Mouse (Mus musculus) CH12.LX (cell line): ENCODE results near the gene Ids.

ENCODE experiments used
- CHD1 ChIP-seq: IDR thresholded peaks from 2 replicates; pipeline ENCODE4 v1.6.1; 2012; ENCODE audit warnings: low read depth, low read length, improper control_type of control experiment, inconsistent platforms
- CTCF ChIP-seq, 2 experiments: IDR thresholded peaks in 1 of 2; conservative IDR thresholded peaks in 1 of 2; 2 replicates each; pipeline ENCODE4 v1.5.1; 2011 to 2012; ENCODE audit warnings: low read depth in 2 of 2, low read length in 2 of 2, improper control_type of control experiment in 1 of 2, inconsistent platforms in 1 of 2, mild to moderate bottlenecking in 1 of 2, moderate library complexity in 1 of 2
- E2F4 ChIP-seq: IDR thresholded peaks from 2 replicates; pipeline ENCODE4 v1.6.1; 2011; ENCODE audit warnings: low read depth, low read length, improper control_type of control experiment; ENCODE audit not compliant: insufficient replicate concordance
- EP300 ChIP-seq: IDR thresholded peaks from 2 replicates; pipeline ENCODE4 v1.6.1; 2011; ENCODE audit warnings: low read length, improper control_type of control experiment
- HCFC1 ChIP-seq: IDR thresholded peaks from 2 replicates; pipeline ENCODE4 v1.6.1; 2012; ENCODE audit warnings: low read depth, mild to moderate bottlenecking, inconsistent platforms, low read length, improper control_type of control experiment
- MAFK ChIP-seq: IDR thresholded peaks from 2 replicates; pipeline ENCODE4 v1.6.1; 2011; ENCODE audit warnings: low read length, improper control_type of control experiment; ENCODE audit not compliant: insufficient replicate concordance
- MAX ChIP-seq: IDR thresholded peaks from 2 replicates; pipeline ENCODE4 v1.6.1; 2011; ENCODE audit warnings: low read length, improper control_type of control experiment
- PAX5 ChIP-seq: IDR thresholded peaks from 2 replicates; pipeline ENCODE4 v1.6.1; 2012; ENCODE audit warnings: low read length, inconsistent platforms, mixed read lengths
- POLR2A ChIP-seq: IDR thresholded peaks from 2 replicates; pipeline ENCODE4 v1.6.1; 2011; ENCODE audit warnings: low read depth, mild to moderate bottlenecking, improper control_type of control experiment, low read length
- RCOR1 ChIP-seq: conservative IDR thresholded peaks from 2 replicates; pipeline ENCODE4 v1.6.1; 2012; ENCODE audit warnings: low read depth, mild to moderate bottlenecking, inconsistent platforms, low read length, improper control_type of control experiment
- UBTF ChIP-seq: IDR thresholded peaks from 2 replicates; pipeline ENCODE4 v1.6.1; 2012; ENCODE audit warnings: low read depth, mild to moderate bottlenecking, inconsistent platforms, low read length, improper control_type of control experiment, moderate library complexity
- ZNF384 ChIP-seq: IDR thresholded peaks from 2 replicates; pipeline ENCODE4 v1.6.1; 2012; ENCODE audit warnings: low read depth, low read length, improper control_type of control experiment, inconsistent platforms

- TF ChIP-seq CTCF (conservative IDR thresholded peaks at IDR 0.05 in 1 of 2, IDR thresholded peaks at IDR 0.05 in 1 of 2; ENCODE audit: low read depth in 2 of 2, low read length in 2 of 2) (no peak), MAFK (no peak), PAX5 (no peak), RCOR1 (no peak), ZNF384 (no peak), HCFC1 (no peak), E2F4 (no peak), POLR2A (no peak; the same call in 1 of the 2 replicates), CHD1 (no peak), UBTF (no peak), MAX (no peak), EP300 (no peak)
Measured at GRCm38 (mm10) chrX:70385962-70386351, 21.1 kb upstream of the Ids start.
